Mouse (Mus musculus) gastrocnemius, postnatal 36 days (tissue): ENCODE data around the gene Ska2. TPM values are rescaled to one million over a fixed set of nuclear protein-coding genes. Genes with fewer than 3 reads are reported as not detected.

ENCODE experiments used
- DNase-seq, 2 experiments: peaks; one replicate each; pipeline ENCODE4 v3.0.0; 2022
- intact Hi-C: fragments of 180-260 bp; cut with DNase I; formaldehyde crosslinking; loops from one replicate; pipeline ENCODE4 v1.15.1; 2025
- long read RNA-seq, 2 experiments: library from polyadenylated mRNA; stranded (forward); transcript quantifications; one replicate each; pipeline ENCODE4 v2.0.0; 2021
- total RNA-seq, 2 experiments: library from RNA; stranded (reverse); gene quantifications; 2 replicates each; pipeline ENCODE4 v1.2.3; 2021

Ska2 gene
- total RNA-seq, result 1 to 10 TPM; 2.6 to 3.4 TPM
- long read RNA-seq, experiment 1, partial matches to known transcripts, result 2 of 6 reads
- long read RNA-seq, experiment 1, other reads (novel, unspliced or antisense), result 1 of 6 reads
- long read RNA-seq, experiment 2, partial matches to known transcripts, result 0 of 1 reads
- long read RNA-seq, experiment 2, other reads (novel, unspliced or antisense), result 1 of 1 reads

- intact Hi-C loops, result no loop called here
- peak; percentile 93 for DNase-seq
Measured at GRCm38 (mm10) chr11:87108755-87109518, at the start of gene Ska2. Ska2 (plus strand) TSS chr11:87109234.

- no peak for DNase-seq
- intact Hi-C loops, result no loop called here
Measured at GRCm38 (mm10) chr11:87060410-87060809, 48.6 kb upstream of the Ska2 start.

GRCm38 (mm10) chr11:87062087-87062486 is 46.9 kb upstream of the Ska2 start:
- intact Hi-C loops, result no loop called here
- no peak for DNase-seq

GRCm38 (mm10) chr11:87073343-87073865 is 35.6 kb upstream of the Ska2 start:
- DNase-seq, result peak; percentile 26 to 42
- intact Hi-C loops, result no loop called here

- peak; percentile 68 to 73 for DNase-seq
- intact Hi-C loops, result no loop called here
Measured at GRCm38 (mm10) chr11:87073866-87074440, 35.1 kb upstream of the Ska2 start, which contains the start of gene Gdpd1. Gdpd1 (minus strand) TSS chr11:87074062.

- intact Hi-C loops, result no loop called here
- DNase-seq, result no peak
Measured at GRCm38 (mm10) chr11:87083712-87084111, 25.3 kb upstream of the Ska2 start.

- intact Hi-C loops, result no loop called here
- DNase-seq, result no peak
Measured at GRCm38 (mm10) chr11:87085461-87085860, 23.6 kb upstream of the Ska2 start.

GRCm38 (mm10) chr11:87086290-87086984 is 22.6 kb upstream of the Ska2 start, which contains the start of gene Smg8:
Smg8 (minus strand) TSS chr11:87086774.
- intact Hi-C loops, result no loop called here
- peak; percentile 68 to 69 for DNase-seq

GRCm38 (mm10) chr11:87087142-87087541 is 21.9 kb upstream of the Ska2 start:
- intact Hi-C loops, result no loop called here
- no peak for DNase-seq

GRCm38 (mm10) chr11:87108409-87108754 is 652 bp upstream of the Ska2 start, which contains the start of gene Prr11:
Prr11 (minus strand) TSS chr11:87108708.
- intact Hi-C loops, result no loop called here
- no peak for DNase-seq

GRCm38 (mm10) chr11:87109519-87110171 is 611 bp downstream of the Ska2 start:
- no peak for DNase-seq
- intact Hi-C loops, result no loop called here

GRCm38 (mm10) chr11:87110172-87110909 is 1.3 kb downstream of the Ska2 start:
- no peak for DNase-seq
- intact Hi-C loops, result no loop called here

GRCm38 (mm10) chr11:87121864-87122263 is 12.8 kb downstream of the Ska2 start:
- no peak for DNase-seq
- intact Hi-C loops, result no loop called here

GRCm38 (mm10) chr11:87125562-87125961 is 16.5 kb downstream of the Ska2 start:
- intact Hi-C loops, result no loop called here
- DNase-seq, result no peak

- no peak for DNase-seq
- intact Hi-C loops, result no loop called here
Measured at GRCm38 (mm10) chr11:87126281-87126823, 17.3 kb downstream of the Ska2 start.

- intact Hi-C loops, result no loop called here
- peak; percentile 73 to 77 for DNase-seq
Measured at GRCm38 (mm10) chr11:87126824-87127816, 18.1 kb downstream of the Ska2 start, which contains the start of gene Trim37. Trim37 (plus strand) TSS chr11:87127077.

GRCm38 (mm10) chr11:87136233-87136632 is 27.2 kb downstream of the Ska2 start:
- intact Hi-C loops, result no loop called here
- peak in 1 of 2 experiments; percentile 13 for DNase-seq

GRCm38 (mm10) chr11:87158012-87158411 is 49.0 kb downstream of the Ska2 start:
- intact Hi-C loops, result no loop called here
- DNase-seq, result no peak
